Mouse (Mus musculus) thymus, postnatal 25 days (tissue): Measurements from ENCODE around the gene Commd1.

ENCODE experiments used
- DNase-seq: peaks from one replicate; pipeline ENCODE4 v3.0.0; 2022

Commd1 gene

GRCm38 (mm10) chr11:22981984-22982757, at the start of gene Commd1, which contains the start of gene Gm28048:
TSS of gene Commd1 (minus strand) at chr11:22982382.
TSS of gene Gm28048 (minus strand) at chr11:22982090.
- DNase-seq = peak; percentile 97

- DNase-seq = no peak
These were observed 47.2 kb upstream of the Commd1 start for GRCm38 (mm10) chr11:23029399-23029798.

GRCm38 (mm10) chr11:23028957-23029356, 46.8 kb upstream of the Commd1 start:
- no peak for DNase-seq

- DNase-seq = no peak
These were observed 42.0 kb upstream of the Commd1 start for GRCm38 (mm10) chr11:23024169-23024568.

- DNase-seq = no peak
These were observed 41.0 kb upstream of the Commd1 start for GRCm38 (mm10) chr11:23023155-23023554.

- no peak for DNase-seq
These were observed 38.7 kb upstream of the Commd1 start for GRCm38 (mm10) chr11:23020841-23021240.

- no peak for DNase-seq
These were observed 38.1 kb upstream of the Commd1 start for GRCm38 (mm10) chr11:23020116-23020770.

- no peak for DNase-seq
These were observed 35.8 kb upstream of the Commd1 start for GRCm38 (mm10) chr11:23017943-23018342.

GRCm38 (mm10) chr11:23014996-23015395, 32.8 kb upstream of the Commd1 start:
- no peak for DNase-seq

GRCm38 (mm10) chr11:23013580-23014294, 31.6 kb upstream of the Commd1 start:
- peak; percentile 7 for DNase-seq

GRCm38 (mm10) chr11:23013096-23013495, 30.9 kb upstream of the Commd1 start:
- no peak for DNase-seq

GRCm38 (mm10) chr11:23008824-23009200, 26.6 kb upstream of the Commd1 start:
- DNase-seq = no peak

- peak; percentile 66 for DNase-seq
These were observed 26.1 kb upstream of the Commd1 start for GRCm38 (mm10) chr11:23008181-23008823.

- DNase-seq = peak; percentile 40
These were observed 25.4 kb upstream of the Commd1 start, which contains the start of gene Fam161a for GRCm38 (mm10) chr11:23007481-23008180. TSS of gene Fam161a (plus strand) at chr11:23007531.

GRCm38 (mm10) chr11:23007166-23007480, 24.9 kb upstream of the Commd1 start:
- DNase-seq = no peak

GRCm38 (mm10) chr11:23005276-23005675, 23.1 kb upstream of the Commd1 start:
- no peak for DNase-seq

GRCm38 (mm10) chr11:22998308-22998707, 16.1 kb upstream of the Commd1 start:
- DNase-seq = no peak

GRCm38 (mm10) chr11:22995461-22995860, 13.3 kb upstream of the Commd1 start:
- DNase-seq = no peak

GRCm38 (mm10) chr11:22994271-22994670, 12.1 kb upstream of the Commd1 start:
- DNase-seq = no peak

- no peak for DNase-seq
These were observed 9.1 kb upstream of the Commd1 start for GRCm38 (mm10) chr11:22991218-22991835.

- DNase-seq = peak; percentile 85
These were observed 8.4 kb upstream of the Commd1 start, which contains the start of gene Cct4 for GRCm38 (mm10) chr11:22990393-22991126. TSS of gene Cct4 (plus strand) at chr11:22990519.
